Mouse (Mus musculus) urinary bladder, postnatal 25 days (tissue): Measurements from ENCODE around the gene Pgbd5.
"Not testable (repeated sequence)": the region's sequence is repeated elsewhere in the genome, so short reads cannot be mapped to it uniquely, and the experiment has no call there.

Experiments used
- DNase-seq: peaks from one replicate; pipeline ENCODE4 v3.0.0; 2022; ENCODE audit warnings: low spot score

Pgbd5 gene

DNA sequence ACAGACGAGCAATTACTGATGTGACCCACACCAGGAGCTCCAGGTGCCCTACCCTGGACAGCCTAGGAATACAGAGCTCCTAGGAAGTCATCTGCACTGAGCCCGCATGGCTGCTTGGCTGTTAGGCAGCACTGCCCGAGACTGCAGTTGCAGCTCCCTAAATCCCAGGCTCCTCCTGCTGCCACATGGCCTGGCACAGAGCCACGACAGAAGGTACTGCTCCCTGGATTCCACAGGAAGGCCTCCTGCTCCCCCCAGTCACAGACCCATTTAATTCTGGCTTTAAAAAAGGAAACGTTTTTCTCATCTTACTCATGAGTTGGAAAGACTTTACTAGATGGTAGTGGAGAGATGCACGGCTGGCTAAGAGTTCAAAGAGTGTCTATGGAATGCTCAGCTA is 10.0 kb downstream of the Pgbd5 start:
- DNase-seq, result no peak

GRCm38 (mm10) chr8:124428721-124429120 is 10.7 kb downstream of the Pgbd5 start:
- not testable (repeated sequence) for DNase-seq

GRCm38 (mm10) chr8:124421413-124421812 is 18.0 kb downstream of the Pgbd5 start:
- no peak for DNase-seq

DNA sequence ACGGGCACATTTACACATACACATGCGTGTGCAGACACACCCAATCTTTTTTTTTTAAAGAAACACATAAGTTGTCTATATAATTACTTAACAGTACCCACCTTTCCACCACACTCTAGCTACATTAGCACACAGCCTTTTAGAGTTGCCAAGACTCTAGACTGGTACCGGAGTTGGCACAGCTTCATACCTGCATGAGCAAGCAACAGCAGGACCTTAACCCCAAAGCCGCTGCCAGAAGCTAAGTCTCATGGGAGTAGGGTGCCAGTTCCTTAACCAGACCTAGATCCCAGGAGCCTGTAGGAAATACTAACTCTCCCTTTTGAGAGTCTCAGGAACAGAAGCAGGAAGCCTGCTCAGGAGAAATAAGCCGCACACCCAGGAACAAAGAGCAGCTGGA is 20.5 kb downstream of the Pgbd5 start:
- DNase-seq, result no peak

DNA sequence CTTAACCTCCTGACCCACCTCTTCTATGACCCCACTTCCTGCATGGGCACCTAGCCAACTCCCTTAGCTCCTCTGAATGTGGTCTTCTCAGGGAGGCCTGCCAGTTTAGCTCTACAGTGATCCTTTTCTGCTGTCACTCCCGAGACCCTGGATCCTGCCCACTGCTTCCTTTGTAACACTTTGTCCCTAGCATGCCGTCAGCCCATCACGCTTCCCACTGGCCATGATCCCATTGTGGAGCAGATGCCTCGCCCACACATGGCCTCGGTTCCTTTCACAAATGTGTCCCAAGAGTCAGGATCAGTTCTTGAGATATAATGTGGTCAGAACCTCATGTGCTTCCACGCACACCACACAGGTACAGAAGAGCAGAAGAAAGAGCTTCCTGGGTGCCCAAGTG is 21.3 kb downstream of the Pgbd5 start:
- DNase-seq, result no peak

GRCm38 (mm10) chr8:124416646-124417045 is 22.8 kb downstream of the Pgbd5 start:
- no peak for DNase-seq

DNA sequence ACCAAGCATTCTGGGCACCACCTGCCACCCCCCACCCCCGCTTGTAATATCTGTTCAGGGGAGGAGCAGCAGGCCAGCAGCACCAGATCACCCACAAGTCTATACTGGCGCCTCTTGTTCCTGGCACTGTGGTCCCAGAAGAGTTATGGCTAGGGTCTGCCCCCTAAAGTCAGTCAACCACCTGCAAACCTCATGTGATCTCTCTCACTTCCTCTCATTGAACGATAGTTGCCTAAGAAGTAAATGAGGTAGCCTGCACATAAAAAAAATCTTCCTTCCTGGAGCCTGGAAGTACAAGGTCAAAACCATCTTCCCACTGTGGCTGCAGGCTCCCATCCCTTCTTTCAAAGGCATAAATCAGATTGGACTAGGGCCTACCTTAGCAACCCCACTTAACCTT is 23.7 kb downstream of the Pgbd5 start:
- no peak for DNase-seq

DNA sequence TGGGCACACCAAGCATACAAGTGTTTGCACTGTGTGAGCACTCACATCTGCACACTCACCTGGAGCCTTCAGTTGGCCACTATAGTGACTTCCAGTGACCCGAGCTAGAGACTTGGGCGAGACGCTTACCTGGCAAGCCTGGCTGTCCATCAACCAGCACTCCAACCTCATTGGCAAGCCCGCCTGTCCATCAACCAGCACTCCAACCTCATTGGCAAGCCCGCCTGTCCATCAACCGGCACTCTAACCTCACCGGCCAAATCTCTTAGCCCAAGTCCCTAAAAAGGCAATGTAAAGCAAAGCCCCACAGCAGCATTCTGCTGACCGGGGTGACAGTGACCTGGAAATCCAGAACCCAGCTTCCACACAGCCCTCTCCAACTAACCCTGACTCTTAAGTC is 24.5 kb downstream of the Pgbd5 start:
- no peak for DNase-seq

DNA sequence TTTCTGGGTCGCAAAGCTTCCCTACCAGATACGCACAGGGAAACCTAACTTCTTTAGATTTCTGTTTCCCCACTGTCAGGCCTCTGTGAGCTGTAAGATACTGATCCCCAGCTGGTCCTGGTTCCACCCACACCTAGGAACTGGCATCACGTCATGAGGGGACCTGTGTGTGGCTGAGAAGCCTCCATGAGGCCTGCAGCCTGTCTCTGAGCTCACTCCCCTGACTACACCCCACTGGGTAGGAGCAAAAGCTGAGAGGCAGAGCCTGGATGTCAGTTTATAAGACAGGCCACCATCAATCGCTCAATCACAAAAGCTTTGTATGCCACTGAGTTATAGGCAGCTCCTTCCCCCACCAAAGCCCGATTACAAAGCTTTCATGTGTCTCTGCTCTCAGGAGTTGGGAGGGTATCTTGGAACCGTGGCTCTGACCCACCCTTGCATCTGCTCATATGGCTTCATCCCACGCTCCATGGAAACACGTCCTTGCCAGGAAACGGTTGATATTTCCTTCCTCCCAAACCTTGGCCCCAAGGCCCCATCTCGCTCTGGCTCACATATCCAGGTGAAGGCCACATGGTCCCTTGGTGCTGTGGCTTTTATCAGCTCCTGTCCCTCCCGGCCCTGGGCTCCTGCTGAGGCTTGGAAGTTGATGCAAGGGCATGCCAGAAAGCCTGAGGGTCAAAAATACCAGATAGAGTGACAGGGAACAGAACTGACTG is 26.1 kb downstream of the Pgbd5 start:
- no peak for DNase-seq

GRCm38 (mm10) chr8:124412496-124413243 is 26.8 kb downstream of the Pgbd5 start:
- no peak for DNase-seq

- no peak for DNase-seq
Measured at GRCm38 (mm10) chr8:124404471-124405260, 34.8 kb downstream of the Pgbd5 start.

- no peak for DNase-seq
Measured at GRCm38 (mm10) chr8:124403876-124404275, 35.6 kb downstream of the Pgbd5 start.

DNA sequence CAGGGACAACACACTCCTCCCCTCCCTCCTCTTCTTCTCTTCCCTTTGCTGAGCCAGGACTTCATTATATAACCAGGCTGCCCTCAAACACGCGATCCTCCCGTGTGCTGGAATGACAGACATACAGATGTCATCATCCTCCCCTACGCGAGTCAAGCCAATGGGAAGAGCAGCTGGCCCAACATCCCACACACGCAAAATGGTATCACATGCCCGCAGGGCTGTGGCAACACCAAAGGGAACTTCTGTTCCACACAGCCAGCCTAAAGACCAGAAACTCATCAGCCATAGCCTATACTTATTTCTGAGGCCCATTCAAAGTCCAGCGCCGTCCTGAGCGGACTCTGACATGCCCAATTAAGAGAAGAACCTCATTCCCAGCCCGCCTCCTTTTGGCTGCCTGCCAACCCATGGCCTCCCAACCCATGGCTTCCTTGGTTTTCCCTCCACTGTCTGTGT is 40.0 kb downstream of the Pgbd5 start:
- no peak for DNase-seq

- DNase-seq, result no peak
Measured at GRCm38 (mm10) chr8:124398843-124399402, 40.5 kb downstream of the Pgbd5 start.

DNA sequence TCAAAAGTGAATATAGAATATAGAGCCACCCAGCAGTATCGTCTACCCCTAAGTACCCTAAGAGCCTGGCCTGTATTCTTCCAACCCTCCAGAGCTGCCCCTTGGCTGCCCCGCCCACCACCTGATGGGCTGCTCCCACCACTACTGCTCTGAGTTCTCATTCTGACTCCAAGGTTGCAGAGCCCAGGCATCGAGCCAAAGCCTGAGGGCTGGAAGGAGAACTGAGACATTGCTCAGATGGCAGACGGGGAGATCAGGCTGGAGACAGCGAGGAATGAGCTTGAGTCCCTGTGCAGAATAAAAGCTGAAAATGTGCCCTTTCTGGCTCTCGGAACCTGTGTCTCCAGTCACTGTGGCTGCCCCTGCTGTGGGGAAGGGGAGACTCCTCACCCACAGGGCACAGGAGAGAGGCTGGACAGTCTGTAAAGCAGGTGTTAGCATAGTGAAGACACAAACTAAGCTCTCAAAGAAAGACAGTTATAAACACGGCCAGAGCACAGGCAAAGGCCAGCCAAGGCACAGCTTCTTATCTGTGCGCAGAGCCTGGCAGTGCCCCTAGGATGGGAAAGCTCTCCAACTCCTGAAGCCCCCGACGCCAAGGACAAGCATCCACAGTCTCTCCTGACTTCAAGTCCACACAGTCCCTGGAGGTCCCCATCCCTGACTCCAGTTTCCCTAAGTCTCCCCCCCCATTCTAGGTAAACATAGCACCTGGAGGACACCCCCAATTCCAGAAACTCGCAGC is 42.0 kb downstream of the Pgbd5 start:
- no peak for DNase-seq

- no peak for DNase-seq
Measured at GRCm38 (mm10) chr8:124396531-124396930, 42.9 kb downstream of the Pgbd5 start.

DNA sequence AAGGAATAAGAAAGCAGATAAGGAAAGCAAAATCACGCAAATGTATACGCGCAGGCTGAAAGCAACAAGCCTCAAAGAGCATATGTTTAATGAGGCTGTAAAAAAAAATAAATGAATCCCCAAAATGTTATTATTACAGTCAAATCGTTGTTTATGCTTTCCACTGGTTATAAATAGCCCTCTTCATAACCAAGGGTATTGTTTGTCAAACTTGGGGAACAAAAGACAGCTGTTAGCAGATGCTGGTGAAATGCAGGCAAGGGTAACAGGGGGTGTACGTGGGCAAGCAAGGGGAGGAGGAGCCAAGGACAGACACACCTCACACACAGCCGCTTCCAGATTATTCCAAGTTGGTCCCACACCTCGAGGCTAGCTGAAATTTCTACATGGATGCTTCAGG is 44.1 kb downstream of the Pgbd5 start:
- DNase-seq, result no peak

GRCm38 (mm10) chr8:124394951-124395350 is 44.5 kb downstream of the Pgbd5 start:
- no peak for DNase-seq

- DNase-seq, result no peak
Measured at GRCm38 (mm10) chr8:124393927-124394326, 45.5 kb downstream of the Pgbd5 start.

GRCm38 (mm10) chr8:124393013-124393412 is 46.4 kb downstream of the Pgbd5 start:
- DNase-seq, result no peak

- DNase-seq, result no peak
Measured at GRCm38 (mm10) chr8:124392271-124393012, 47.0 kb downstream of the Pgbd5 start.
